Mouse (Mus musculus) left cerebral cortex, postnatal 36 days (tissue): ENCODE results near the gene Gm17093. TPM values are rescaled to one million over a fixed set of nuclear protein-coding genes. Genes with fewer than 3 reads are reported as not detected.
"Not testable (repeated sequence)": the region's sequence is repeated elsewhere in the genome, so short reads cannot be mapped to it uniquely, and the experiment has no call there.

Source experiments
- DNase-seq, 2 experiments: peaks; one replicate each; pipeline ENCODE4 v3.0.0; 2021 to 2022; ENCODE audit warnings: low spot score in 2 of 2, mixed read lengths in 1 of 2
- intact Hi-C: fragments of 180-260 bp; cut with DNase I; formaldehyde crosslinking; loops from one replicate; pipeline ENCODE4 v1.15.1; 2025
- total RNA-seq, 2 experiments: library from RNA; stranded (reverse); gene quantifications; 2 replicates each; pipeline ENCODE4 v1.2.3; 2021

Gene Gm17093
- not detected for total RNA-seq

DNA sequence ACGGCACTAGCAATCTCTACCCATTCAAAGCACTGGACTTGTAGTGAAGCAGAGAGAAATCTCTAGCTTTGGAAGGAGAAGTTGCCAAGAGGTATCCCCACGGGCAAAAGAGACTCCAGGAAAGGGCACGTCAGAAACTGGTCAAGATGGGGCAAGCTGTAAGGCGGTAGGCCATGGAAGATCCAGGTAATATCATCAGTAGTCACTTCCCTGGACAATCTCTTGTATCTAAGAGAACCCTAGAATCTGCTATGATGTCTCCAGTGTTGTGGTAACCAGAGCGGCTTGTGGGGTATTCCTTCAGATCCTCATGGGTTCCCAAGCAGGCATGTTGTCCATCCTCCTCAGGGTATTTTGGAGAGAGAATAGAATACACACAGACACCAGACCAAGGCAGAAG lies at the start of gene Gm17093:
TSS of gene Gm17093 (plus strand) at position 301 of the 400 bp plus-strand sequence.
- DNase-seq, intact Hi-C loops: not testable (repeated sequence)

DNA sequence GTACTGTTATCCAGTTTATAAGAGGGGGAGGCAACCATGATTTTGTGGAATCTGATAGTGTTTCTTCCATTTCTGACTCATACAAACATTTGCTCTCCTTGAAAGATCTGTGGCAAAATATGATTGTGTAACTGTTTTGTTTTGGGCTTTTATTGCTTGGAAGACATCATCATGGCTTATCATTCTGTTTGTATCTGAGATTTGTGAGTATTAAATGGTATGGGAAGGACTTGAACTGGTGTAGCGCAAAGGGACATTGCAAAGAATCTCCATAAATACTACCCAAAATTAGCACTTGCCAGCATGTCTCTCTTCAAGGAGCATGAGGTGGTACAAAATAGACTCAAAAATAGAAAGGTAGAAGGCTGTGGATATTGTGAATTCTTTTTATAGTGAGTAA lies 25.9 kb upstream of the Gm17093 start, which contains the start of gene BC061237:
TSS of gene BC061237 (plus strand) at position 301 of the 400 bp plus-strand sequence.
- DNase-seq, intact Hi-C loops: not testable (repeated sequence)

DNA sequence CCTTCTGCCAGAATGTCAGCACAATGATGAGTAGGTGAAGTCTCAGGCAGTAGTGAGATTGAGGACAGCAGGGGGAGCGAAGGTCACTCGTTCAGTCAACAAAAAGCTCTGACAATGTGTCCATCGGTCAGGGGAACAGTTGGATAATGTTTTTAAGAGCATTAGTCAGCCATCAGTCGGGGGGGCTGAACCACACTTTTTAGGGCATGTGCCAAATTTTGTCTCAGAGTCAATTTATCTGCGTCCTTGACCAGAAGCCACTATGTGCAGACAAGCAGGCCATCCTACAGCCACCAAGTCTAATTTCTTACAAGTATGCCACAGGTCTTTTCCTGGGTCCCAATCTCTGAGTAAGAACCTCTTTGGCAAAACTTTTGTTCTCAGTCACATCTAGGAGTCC lies 29.9 kb downstream of the Gm17093 start:
- DNase-seq, intact Hi-C loops: not testable (repeated sequence)

Other genes starting within 250 kb of the Gm17093 start
- gene Gm8220, start 232.7 kb upstream of the Gm17093 start, total RNA-seq = not detected
- not detected for gene Gm5930, start 179.7 kb upstream of the Gm17093 start, total RNA-seq
- gene Gm8229, start 152.9 kb upstream of the Gm17093 start, total RNA-seq = not detected
- not detected for gene Gm3371, start 107.6 kb upstream of the Gm17093 start, total RNA-seq
- not detected for gene Gm8232, start 84.6 kb upstream of the Gm17093 start, total RNA-seq
- not detected for gene BC061237, start 25.8 kb upstream of the Gm17093 start, total RNA-seq
- gene Gm8247, start 64.9 kb downstream of the Gm17093 start, total RNA-seq = not detected
- not detected for gene Gm5624, start 109.7 kb downstream of the Gm17093 start, total RNA-seq
- not detected for gene Gm8257, start 188.2 kb downstream of the Gm17093 start, total RNA-seq
- gene Gm8267, start 232.1 kb downstream of the Gm17093 start, total RNA-seq = not detected